Mouse (Mus musculus): ENCODE measurements around the gene Gm3250. TPM values are rescaled to one million over a fixed set of nuclear protein-coding genes. Genes with fewer than 3 reads are reported as not detected.
A peak's percentile ranks its signal among the peaks of the same experiment; 100 is the strongest.
"Not testable (repeated sequence)": the region's sequence is repeated elsewhere in the genome, so short reads cannot be mapped to it uniquely, and the experiment has no call there.

Gene Gm3250
- polyA plus RNA-seq, 1 experiment from 2014 or later = not detected

- H3K4me1 ChIP-seq (replicated peaks; ENCODE audit: control insufficient read depth, insufficient read depth, low read length); ATAC-seq; H3K36me3 ChIP-seq (ENCODE audit: control insufficient read depth, insufficient read depth); H3K4me3 ChIP-seq (ENCODE audit: low read depth, low read length); H3K4me2 ChIP-seq (replicated peaks; ENCODE audit: low read depth); H3K27ac ChIP-seq (ENCODE audit: low read depth, low read length); H3K9ac ChIP-seq (ENCODE audit: low read depth, low read length); H3K27me3 ChIP-seq (replicated peaks; ENCODE audit: control insufficient read depth, insufficient read depth, low read length); H3K9me3 ChIP-seq (ENCODE audit: control insufficient read depth): not testable (repeated sequence)
- 100% methylated on average over 1 of the region's 3 CpGs for WGBS
Observed at GRCm38 (mm10) chr10:77772142-77772541, 10.2 kb downstream of the Gm3250 start.

GRCm38 (mm10) chr10:77771225-77771624 lies 11.1 kb downstream of the Gm3250 start, which contains the start of gene Gm3238:
Gm3238 (minus strand) TSS chr10:77771325.
- ATAC-seq; H3K27ac ChIP-seq (ENCODE audit: low read depth, low read length); H3K36me3 ChIP-seq (ENCODE audit: control insufficient read depth, insufficient read depth); H3K4me1 ChIP-seq (replicated peaks; ENCODE audit: control insufficient read depth, insufficient read depth, low read length); H3K4me3 ChIP-seq (ENCODE audit: low read depth, low read length); H3K4me2 ChIP-seq (replicated peaks; ENCODE audit: low read depth); H3K27me3 ChIP-seq (replicated peaks; ENCODE audit: control insufficient read depth, insufficient read depth, low read length); H3K9ac ChIP-seq (ENCODE audit: low read depth, low read length); H3K9me3 ChIP-seq (ENCODE audit: control insufficient read depth): not testable (repeated sequence)
- 80% methylated on average over 1 of the region's 1 CpGs for WGBS

GRCm38 (mm10) chr10:77769727-77770126 lies 12.6 kb downstream of the Gm3250 start:
- Histone ChIP-seq H3K4me1 (replicated peaks; ENCODE audit: control insufficient read depth, insufficient read depth, low read length) (no peaks in the 10 kb centered on the region), H3K4me3 (ENCODE audit: low read depth, low read length) (no peak overlapping the region), H3K9ac (ENCODE audit: low read depth, low read length) (no peak overlapping the region), H3K27me3 (replicated peaks; ENCODE audit: control insufficient read depth, insufficient read depth, low read length) (no peaks in the 10 kb centered on the region), H3K9me3 (ENCODE audit: control insufficient read depth) (no peaks in the 10 kb centered on the region), H3K27ac (ENCODE audit: low read depth, low read length) (no peak overlapping the region), H3K4me2 (replicated peaks; ENCODE audit: low read depth) (no peak overlapping the region), H3K36me3 (ENCODE audit: control insufficient read depth, insufficient read depth) (no peaks in the 10 kb centered on the region)
- no peak for TF ChIP-seq CTCF (IDR thresholded peaks at IDR 0.05; ENCODE audit: low read depth)
- WGBS = 82% methylated on average over 1 of the region's 1 CpGs
- no peak for ATAC-seq

DNA sequence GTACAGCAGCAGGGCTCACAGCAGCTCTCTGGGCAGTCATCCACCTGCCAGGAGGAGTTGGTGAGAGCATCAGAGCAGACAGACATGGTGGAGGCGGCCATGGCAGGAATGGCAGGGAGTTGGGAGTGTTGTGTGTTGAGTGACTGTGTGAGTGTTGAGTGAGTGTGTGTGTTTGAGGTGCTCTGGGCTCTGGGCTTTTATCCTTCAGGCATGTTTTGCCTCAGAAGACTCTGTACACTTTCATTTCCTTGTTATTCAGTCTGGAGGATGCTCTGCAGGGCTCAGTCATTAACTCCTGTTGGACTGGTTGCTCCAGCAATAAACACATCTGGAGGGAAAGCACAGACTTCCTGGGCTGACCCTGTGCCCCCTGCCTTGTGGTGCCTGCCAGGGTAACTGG lies 22.8 kb downstream of the Gm3250 start, which contains the start of gene Gm3233:
Gene Gm3233, minus strand, starts transcription at position 101 of the 400 bp plus-strand sequence.
- not testable (repeated sequence) for H3K4me3 ChIP-seq (ENCODE audit: low read depth, low read length); H3K4me1 ChIP-seq (replicated peaks; ENCODE audit: control insufficient read depth, insufficient read depth, low read length); H3K4me2 ChIP-seq (replicated peaks; ENCODE audit: low read depth); ATAC-seq; H3K27me3 ChIP-seq (replicated peaks; ENCODE audit: control insufficient read depth, insufficient read depth, low read length); H3K9me3 ChIP-seq (ENCODE audit: control insufficient read depth); H3K9ac ChIP-seq (ENCODE audit: low read depth, low read length); H3K27ac ChIP-seq (ENCODE audit: low read depth, low read length); H3K36me3 ChIP-seq (ENCODE audit: control insufficient read depth, insufficient read depth)
- no CpG with 5 or more reads among the region's 1 CpGs for WGBS

GRCm38 (mm10) chr10:77753448-77753847 lies 28.9 kb downstream of the Gm3250 start:
- Histone ChIP-seq H3K4me2 (replicated peaks; ENCODE audit: low read depth) (no peak overlapping the region), H3K27ac (ENCODE audit: low read depth, low read length) (no peak overlapping the region), H3K9ac (ENCODE audit: low read depth, low read length) (no peak overlapping the region), H3K27me3 (replicated peaks; ENCODE audit: control insufficient read depth, insufficient read depth, low read length) (no peaks in the 10 kb centered on the region), H3K36me3 (ENCODE audit: control insufficient read depth, insufficient read depth) (no peaks in the 10 kb centered on the region), H3K9me3 (ENCODE audit: control insufficient read depth) (no peaks in the 10 kb centered on the region), H3K4me1 (replicated peaks; ENCODE audit: control insufficient read depth, insufficient read depth, low read length) (no peaks in the 10 kb centered on the region), H3K4me3 (ENCODE audit: low read depth, low read length) (no peak overlapping the region)
- ATAC-seq = no peak
- TF ChIP-seq CTCF (IDR thresholded peaks at IDR 0.05; ENCODE audit: low read depth) = peak; percentile 31

DNA sequence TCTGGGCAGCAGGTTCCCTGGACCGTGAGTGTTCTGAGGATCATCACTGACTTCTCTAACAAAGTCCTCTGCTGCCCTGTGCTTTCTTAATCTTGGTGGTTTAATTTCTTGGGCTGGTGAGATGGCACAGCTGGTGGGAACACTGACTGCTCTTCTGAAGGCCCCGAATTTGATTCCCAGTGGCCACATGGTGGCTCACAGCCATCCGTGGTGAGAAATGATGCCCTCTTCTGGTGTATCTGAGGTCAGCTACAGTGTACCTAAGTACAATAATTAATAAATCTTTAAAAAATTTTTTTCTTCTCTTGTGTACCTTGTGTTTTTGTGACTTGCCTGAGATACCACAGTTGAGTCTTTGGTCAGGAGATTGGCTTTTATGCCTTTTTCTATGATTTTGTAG lies 30.0 kb downstream of the Gm3250 start:
- not testable (repeated sequence) for H3K9me3 ChIP-seq (ENCODE audit: control insufficient read depth); H3K4me1 ChIP-seq (replicated peaks; ENCODE audit: control insufficient read depth, insufficient read depth, low read length); ATAC-seq; H3K9ac ChIP-seq (ENCODE audit: low read depth, low read length); H3K36me3 ChIP-seq (ENCODE audit: control insufficient read depth, insufficient read depth); H3K27me3 ChIP-seq (replicated peaks; ENCODE audit: control insufficient read depth, insufficient read depth, low read length); H3K4me3 ChIP-seq (ENCODE audit: low read depth, low read length); H3K4me2 ChIP-seq (replicated peaks; ENCODE audit: low read depth); H3K27ac ChIP-seq (ENCODE audit: low read depth, low read length)
- TF ChIP-seq CTCF (IDR thresholded peaks at IDR 0.05; ENCODE audit: low read depth) = peak; percentile 33
- WGBS = 61% methylated on average over 3 of the region's 3 CpGs

GRCm38 (mm10) chr10:77751254-77751653 lies 31.1 kb downstream of the Gm3250 start, which contains the start of gene Gm9736:
Gm9736 (minus strand) TSS chr10:77751354.
- not testable (repeated sequence) for H3K36me3 ChIP-seq (ENCODE audit: control insufficient read depth, insufficient read depth); H3K9ac ChIP-seq (ENCODE audit: low read depth, low read length); H3K4me1 ChIP-seq (replicated peaks; ENCODE audit: control insufficient read depth, insufficient read depth, low read length); H3K27me3 ChIP-seq (replicated peaks; ENCODE audit: control insufficient read depth, insufficient read depth, low read length); H3K4me3 ChIP-seq (ENCODE audit: low read depth, low read length); H3K9me3 ChIP-seq (ENCODE audit: control insufficient read depth); H3K27ac ChIP-seq (ENCODE audit: low read depth, low read length); H3K4me2 ChIP-seq (replicated peaks; ENCODE audit: low read depth); ATAC-seq
- 67% methylated on average over 1 of the region's 1 CpGs for WGBS

- H3K27me3 ChIP-seq (replicated peaks; ENCODE audit: control insufficient read depth, insufficient read depth, low read length); H3K27ac ChIP-seq (ENCODE audit: low read depth, low read length); H3K9ac ChIP-seq (ENCODE audit: low read depth, low read length); H3K4me3 ChIP-seq (ENCODE audit: low read depth, low read length); H3K4me2 ChIP-seq (replicated peaks; ENCODE audit: low read depth); ATAC-seq; H3K9me3 ChIP-seq (ENCODE audit: control insufficient read depth); H3K4me1 ChIP-seq (replicated peaks; ENCODE audit: control insufficient read depth, insufficient read depth, low read length); H3K36me3 ChIP-seq (ENCODE audit: control insufficient read depth, insufficient read depth): not testable (repeated sequence)
- WGBS = 77% methylated on average over 1 of the region's 1 CpGs
Observed at GRCm38 (mm10) chr10:77750686-77751085, 31.7 kb downstream of the Gm3250 start.

GRCm38 (mm10) chr10:77741924-77742688 lies 40.2 kb downstream of the Gm3250 start, which contains the start of gene Gm18596:
Gm18596 (minus strand) TSS chr10:77742638.
- H3K36me3 ChIP-seq (ENCODE audit: control insufficient read depth, insufficient read depth); ATAC-seq; H3K27me3 ChIP-seq (replicated peaks; ENCODE audit: control insufficient read depth, insufficient read depth, low read length); H3K27ac ChIP-seq (ENCODE audit: low read depth, low read length); H3K4me1 ChIP-seq (replicated peaks; ENCODE audit: control insufficient read depth, insufficient read depth, low read length); H3K9me3 ChIP-seq (ENCODE audit: control insufficient read depth); H3K9ac ChIP-seq (ENCODE audit: low read depth, low read length); H3K4me2 ChIP-seq (replicated peaks; ENCODE audit: low read depth); H3K4me3 ChIP-seq (ENCODE audit: low read depth, low read length): not testable (repeated sequence)
- WGBS = 66% methylated on average over 4 of the region's 5 CpGs
